In genomic region chr19:46035971-46036370, GRCm38 (mm10) we compare ENCODE assay signal across 10 mouse cellular contexts. TPM values are rescaled to one million over a fixed set of nuclear protein-coding genes. Genes with fewer than 3 reads are reported as not detected.
DNase-seq lines count a peak whose midpoint lies in the region; ATAC-seq lines count a peak whose summit lies in the region.
"Had no signal": no experiment of that assay in that cellular context is flagged by ENCODE, and none has a peak within 500 bp of the region (broad histone marks: within the 10 kb centered on the region; RNA-seq: fewer than 3 reads in every experiment).

No protein-coding gene starts in this region.

- no peak overlapping the region for H3K9ac ChIP-seq in hindbrain, embryonic 11.5 days (ENCODE audit: low read depth, low read length)
- H3K9ac ChIP-seq in forebrain, embryonic 13.5 days: peak overlapping the region; percentile 21; the same call in 1 of the 2 replicates
- H3K9ac ChIP-seq in midbrain, embryonic 12.5 days (replicated peaks): no peak overlapping the region
- H3K9ac ChIP-seq: limb, embryonic 12.5 days had no signal

- ATAC-seq in hindbrain, embryonic 11.5 days (ENCODE audit: low FRiP score): no peak
- no peak for ATAC-seq in forebrain, embryonic 13.5 days
- ATAC-seq in midbrain, embryonic 12.5 days (ENCODE audit: low FRiP score, low read depth): no peak
- ATAC-seq: intestine, embryonic 16.5 days had no signal

- no peak overlapping the region for H3K27ac ChIP-seq in hindbrain, embryonic 10.5 days
- H3K27ac ChIP-seq in hindbrain, embryonic 11.5 days (ENCODE audit: low read depth, low read length): no peak overlapping the region
- H3K27ac ChIP-seq in forebrain, embryonic 13.5 days: no peak overlapping the region
- no peak overlapping the region for H3K27ac ChIP-seq in midbrain, embryonic 12.5 days (replicated peaks)
- H3K27ac ChIP-seq: limb, embryonic 12.5 days; macrophage had no signal

- H3K4me2 ChIP-seq in hindbrain, embryonic 11.5 days (replicated peaks; ENCODE audit: low read depth, low read length): no peak overlapping the region
- H3K4me2 ChIP-seq in forebrain, embryonic 13.5 days: peak overlapping the region; percentile 100
- H3K4me2 ChIP-seq in midbrain, embryonic 12.5 days (replicated peaks): no peak overlapping the region

- no peak for DNase-seq in hindbrain, embryonic 10.5 days (ENCODE audit: low spot score)
- no peak for DNase-seq in hindbrain, embryonic 11.5 days (ENCODE audit: low spot score)
- DNase-seq in brain, adult 2 months (ENCODE audit: low read depth, low spot score): peak; percentile 43
- DNase-seq in MN1 (ENCODE audit: low spot score): no peak
- no peak for DNase-seq in spleen, postnatal 36 days (ENCODE audit: low spot score in 2 of 2)

- 96% methylated on average over 13 of the region's 13 CpGs for WGBS in hindbrain, embryonic 10.5 days
- 87% methylated on average over 13 of the region's 13 CpGs for WGBS in hindbrain, embryonic 11.5 days
- 89% methylated on average over 13 of the region's 13 CpGs for WGBS in forebrain, embryonic 13.5 days
- WGBS in midbrain, embryonic 12.5 days: 91% methylated on average over 13 of the region's 13 CpGs

- no peaks in the 10 kb centered on the region for H3K27me3 ChIP-seq in hindbrain, embryonic 10.5 days (ENCODE audit: insufficient read depth, poor library complexity, severe bottlenecking)
- H3K27me3 ChIP-seq in hindbrain, embryonic 11.5 days (ENCODE audit: control insufficient read depth, insufficient read depth, low read length): no peaks in the 10 kb centered on the region
- no peaks in the 10 kb centered on the region for H3K27me3 ChIP-seq in forebrain, embryonic 13.5 days
- H3K27me3 ChIP-seq in midbrain, embryonic 12.5 days: no peaks in the 10 kb centered on the region
- H3K27me3 ChIP-seq: limb, embryonic 12.5 days had no signal

- peaks cover 52% of the 10 kb centered on the region for H3K4me1 ChIP-seq in hindbrain, embryonic 10.5 days (replicated peaks)
- H3K4me1 ChIP-seq in hindbrain, embryonic 11.5 days (replicated peaks; ENCODE audit: control insufficient read depth, insufficient read depth, low read length): peaks cover 16% of the 10 kb centered on the region
- H3K4me1 ChIP-seq in forebrain, embryonic 13.5 days: peaks cover 43% of the 10 kb centered on the region
- H3K4me1 ChIP-seq in midbrain, embryonic 12.5 days: peaks cover 36% of the 10 kb centered on the region

- H3K36me3 ChIP-seq in hindbrain, embryonic 10.5 days: peaks cover 60% of the 10 kb centered on the region
- peaks cover 30% of the 10 kb centered on the region for H3K36me3 ChIP-seq in hindbrain, embryonic 11.5 days (ENCODE audit: control insufficient read depth, insufficient read depth, low read length)
- H3K36me3 ChIP-seq in forebrain, embryonic 13.5 days (ENCODE audit: poor library complexity, severe bottlenecking): peaks cover 54% of the 10 kb centered on the region
- peaks cover 56% of the 10 kb centered on the region for H3K36me3 ChIP-seq in midbrain, embryonic 12.5 days

- peak overlapping the region; percentile 99; the same call in 1 of the 2 replicates for H3K4me3 ChIP-seq in hindbrain, embryonic 10.5 days
- no peak overlapping the region for H3K4me3 ChIP-seq in hindbrain, embryonic 11.5 days (ENCODE audit: low read depth, low read length)
- peak overlapping the region; percentile 99 for H3K4me3 ChIP-seq in forebrain, embryonic 13.5 days
- peak overlapping the region; percentile 81 for H3K4me3 ChIP-seq in midbrain, embryonic 12.5 days

- H3K9me3 ChIP-seq in hindbrain, embryonic 10.5 days: no peaks in the 10 kb centered on the region
- H3K9me3 ChIP-seq in hindbrain, embryonic 11.5 days (ENCODE audit: control insufficient read depth, low read length): no peaks in the 10 kb centered on the region
- H3K9me3 ChIP-seq in forebrain, embryonic 13.5 days (replicated peaks): no peaks in the 10 kb centered on the region
- no peaks in the 10 kb centered on the region for H3K9me3 ChIP-seq in midbrain, embryonic 12.5 days
- H3K9me3 ChIP-seq: limb, embryonic 12.5 days had no signal

RNA-seq across cellular contexts. Expression of gene Pprc1, which starts 8.7 kb away (rescaled TPM):
- 39.9 and 49.6 TPM in 2 replicates for polyA plus RNA-seq in hindbrain, embryonic 10.5 days (2016; fragmentation: Nextera tagmentation; extraction: Ambion mirVana)
- 42.7 and 45.8 TPM in 2 replicates for polyA plus RNA-seq in hindbrain, embryonic 11.5 days (2014; fragmentation: Nextera tagmentation; extraction: Ambion mirVana)
- polyA plus RNA-seq in forebrain, embryonic 13.5 days (2015; fragmentation: Nextera tagmentation; extraction: Ambion mirVana): 22.3 and 26.6 TPM in 2 replicates
- polyA plus RNA-seq in midbrain, embryonic 12.5 days (2016; fragmentation: Nextera tagmentation; extraction: Ambion mirVana): 30.0 and 32.2 TPM in 2 replicates

RNA-seq across cellular contexts. Expression of gene Ldb1, which starts 9.0 kb away (rescaled TPM):
- polyA plus RNA-seq in hindbrain, embryonic 10.5 days (2016; fragmentation: Nextera tagmentation; extraction: Ambion mirVana): 90.2 and 111 TPM in 2 replicates
- polyA plus RNA-seq in hindbrain, embryonic 11.5 days (2014; fragmentation: Nextera tagmentation; extraction: Ambion mirVana): 87.9 and 95.8 TPM in 2 replicates
- 118 and 119 TPM in 2 replicates for polyA plus RNA-seq in forebrain, embryonic 13.5 days (2015; fragmentation: Nextera tagmentation; extraction: Ambion mirVana)
- polyA plus RNA-seq in midbrain, embryonic 12.5 days (2016; fragmentation: Nextera tagmentation; extraction: Ambion mirVana): 126 and 134 TPM in 2 replicates

RNA-seq across cellular contexts. Expression of gene Hps6, which starts 32.7 kb away (rescaled TPM):
- polyA plus RNA-seq in hindbrain, embryonic 10.5 days (2016; fragmentation: Nextera tagmentation; extraction: Ambion mirVana): 4.8 and 5.7 TPM in 2 replicates
- polyA plus RNA-seq in hindbrain, embryonic 11.5 days (2014; fragmentation: Nextera tagmentation; extraction: Ambion mirVana): 1.0 and 1.9 TPM in 2 replicates
- polyA plus RNA-seq in forebrain, embryonic 13.5 days (2015; fragmentation: Nextera tagmentation; extraction: Ambion mirVana): 1.6 and 1.9 TPM in 2 replicates
- polyA plus RNA-seq in midbrain, embryonic 12.5 days (2016; fragmentation: Nextera tagmentation; extraction: Ambion mirVana): 2.9 and 4.0 TPM in 2 replicates

RNA-seq across cellular contexts. Expression of gene Armh3, which starts 37.7 kb away (rescaled TPM):
- 16.6 and 19.4 TPM in 2 replicates for polyA plus RNA-seq in hindbrain, embryonic 10.5 days (2016; fragmentation: Nextera tagmentation; extraction: Ambion mirVana)
- polyA plus RNA-seq in hindbrain, embryonic 11.5 days (2014; fragmentation: Nextera tagmentation; extraction: Ambion mirVana): 13.7 and 15.3 TPM in 2 replicates
- polyA plus RNA-seq in forebrain, embryonic 13.5 days (2015; fragmentation: Nextera tagmentation; extraction: Ambion mirVana): 17.0 and 21.5 TPM in 2 replicates
- polyA plus RNA-seq in midbrain, embryonic 12.5 days (2016; fragmentation: Nextera tagmentation; extraction: Ambion mirVana): 20.9 and 22.6 TPM in 2 replicates

RNA-seq across cellular contexts. Expression of gene Nolc1, which starts 39.7 kb away (rescaled TPM):
- 110 and 136 TPM in 2 replicates for polyA plus RNA-seq in hindbrain, embryonic 10.5 days (2016; fragmentation: Nextera tagmentation; extraction: Ambion mirVana)
- 102 and 103 TPM in 2 replicates for polyA plus RNA-seq in hindbrain, embryonic 11.5 days (2014; fragmentation: Nextera tagmentation; extraction: Ambion mirVana)
- polyA plus RNA-seq in forebrain, embryonic 13.5 days (2015; fragmentation: Nextera tagmentation; extraction: Ambion mirVana): 87.8 and 94.8 TPM in 2 replicates
- polyA plus RNA-seq in midbrain, embryonic 12.5 days (2016; fragmentation: Nextera tagmentation; extraction: Ambion mirVana): 103 and 109 TPM in 2 replicates
